26 mouse cellular contexts compared by ENCODE assay signal in genomic region chr5:99381639-99382038, GRCm38 (mm10).
A peak's percentile ranks its signal among the peaks of the same experiment; 100 is the strongest.
DNase-seq lines count a peak whose midpoint lies in the region; ATAC-seq and TF ChIP-seq lines count a peak whose summit lies in the region.
"Had no signal": no experiment of that assay in that cellular context is flagged by ENCODE, and none has a peak within 500 bp of the region (broad histone marks: within the 10 kb centered on the region; RNA-seq: fewer than 3 reads in every experiment).

No protein-coding gene starts in this region.

- H3K9me3 ChIP-seq in intestine, embryonic 15.5 days = no peaks in the 10 kb centered on the region
- no peaks in the 10 kb centered on the region for H3K9me3 ChIP-seq in intestine, embryonic 16.5 days (ENCODE audit: control insufficient read depth, low read length)
- H3K9me3 ChIP-seq in intestine, postnatal 0 days (ENCODE audit: control insufficient read depth) = no peaks in the 10 kb centered on the region
- H3K9me3 ChIP-seq in limb, embryonic 10.5 days (replicated peaks) = no peaks in the 10 kb centered on the region
- H3K9me3 ChIP-seq: embryonic facial prominence, embryonic 13.5 days; limb, embryonic 13.5 days; stomach, embryonic 15.5 days had no signal

- H3K4me2 ChIP-seq in intestine, embryonic 15.5 days (replicated peaks) = no peak overlapping the region
- no peak overlapping the region for H3K4me2 ChIP-seq in intestine, embryonic 16.5 days (ENCODE audit: low read depth, low read length)
- H3K4me2 ChIP-seq in intestine, postnatal 0 days (replicated peaks; ENCODE audit: low read depth) = no peak overlapping the region
- H3K4me2 ChIP-seq: embryonic facial prominence, embryonic 13.5 days; limb, embryonic 13.5 days; stomach, embryonic 15.5 days had no signal

- 79% methylated on average over 2 of the region's 2 CpGs for WGBS in intestine, embryonic 15.5 days
- WGBS in intestine, embryonic 16.5 days = 84% methylated on average over 2 of the region's 2 CpGs
- WGBS in intestine, postnatal 0 days = 54% methylated on average over 2 of the region's 2 CpGs
- 64% methylated on average over 2 of the region's 2 CpGs for WGBS in small intestine, adult 2 months
- 79% methylated on average over 2 of the region's 2 CpGs for WGBS in limb, embryonic 10.5 days

- H3K4me1 ChIP-seq in intestine, embryonic 15.5 days (replicated peaks) = peaks cover 4% of the 10 kb centered on the region; the same call in 1 of the 2 replicates
- H3K4me1 ChIP-seq in intestine, embryonic 16.5 days (ENCODE audit: control insufficient read depth, insufficient read depth, low read length) = peaks cover 6% of the 10 kb centered on the region; the same call in 1 of the 2 replicates
- H3K4me1 ChIP-seq in intestine, postnatal 0 days (replicated peaks; ENCODE audit: control insufficient read depth, insufficient read depth, low read length) = no peaks in the 10 kb centered on the region
- H3K4me1 ChIP-seq in small intestine, adult 2 months (ENCODE audit: control insufficient read depth, insufficient read depth, insufficient read length, low read length) = peaks cover 8% of the 10 kb centered on the region
- H3K4me1 ChIP-seq in limb, embryonic 10.5 days = peaks cover 73% of the 10 kb centered on the region

- no peak overlapping the region for H3K27ac ChIP-seq in intestine, embryonic 15.5 days
- H3K27ac ChIP-seq in intestine, embryonic 16.5 days (ENCODE audit: low read length) = no peak overlapping the region
- no peak overlapping the region for H3K27ac ChIP-seq in intestine, postnatal 0 days (ENCODE audit: low read depth, low read length)
- peak overlapping the region; percentile 42; the same call in 1 of the 2 replicates for H3K27ac ChIP-seq in small intestine, adult 2 months (ENCODE audit: insufficient read depth, low read depth, low read length)
- H3K27ac ChIP-seq in limb, embryonic 10.5 days = no peak overlapping the region
- H3K27ac ChIP-seq: embryonic facial prominence, embryonic 13.5 days; gastrocnemius, adult 2 months; limb, embryonic 13.5 days; liver, embryonic 14.5 days; stomach, embryonic 15.5 days had no signal

- no peak for TF ChIP-seq POLR2A in small intestine, adult 2 months (IDR thresholded peaks at IDR 0.05; ENCODE audit: low read depth, low read length)

- no peak for TF ChIP-seq CTCF in intestine, postnatal 0 days (IDR thresholded peaks at IDR 0.05; ENCODE audit: low read depth)
- TF ChIP-seq CTCF in small intestine, adult 2 months (IDR thresholded peaks at IDR 0.05; ENCODE audit: extremely low read depth, insufficient read length, insufficient replicate concordance, low read depth, low read length) = no peak

- no peak overlapping the region for H3K9ac ChIP-seq in intestine, embryonic 15.5 days
- no peak overlapping the region for H3K9ac ChIP-seq in intestine, embryonic 16.5 days (ENCODE audit: low read depth, low read length)
- H3K9ac ChIP-seq in intestine, postnatal 0 days (ENCODE audit: low read depth, low read length) = no peak overlapping the region
- H3K9ac ChIP-seq: embryonic facial prominence, embryonic 13.5 days; limb, embryonic 13.5 days; liver, embryonic 14.5 days; stomach, embryonic 15.5 days had no signal

- H3K4me3 ChIP-seq in intestine, embryonic 15.5 days (replicated peaks) = no peak overlapping the region
- H3K4me3 ChIP-seq in intestine, embryonic 16.5 days (ENCODE audit: low read length) = no peak overlapping the region
- no peak overlapping the region for H3K4me3 ChIP-seq in intestine, postnatal 0 days (ENCODE audit: low read depth, low read length)
- no peak overlapping the region for H3K4me3 ChIP-seq in small intestine, adult 2 months (ENCODE audit: low read depth, low read length)
- H3K4me3 ChIP-seq in limb, embryonic 10.5 days = no peak overlapping the region
- H3K4me3 ChIP-seq: embryonic facial prominence, embryonic 13.5 days; gastrocnemius, adult 2 months; limb, embryonic 13.5 days; stomach, embryonic 15.5 days had no signal

- peak; percentile 31 for DNase-seq in lung, postnatal 25 days (ENCODE audit: low spot score)
- no peak for DNase-seq in lung, adult 18-20 months
- DNase-seq in limb, embryonic 10.5 days (ENCODE audit: low spot score) = no peak
- DNase-seq in thymus, postnatal 4 days = no peak
- DNase-seq: adrenal gland, postnatal 25 days; cerebellum, adult 18-20 months; cerebellum, postnatal 10 days; gastrocnemius, adult 2 months; gastrocnemius, postnatal 36 days; heart, postnatal 14 days; kidney, adult 9 months; kidney, postnatal 10 days; layer of hippocampus, adult 9-11 months; midbrain, embryonic 14.5 days; right cerebral cortex, adult 18-20 months had no signal

- no peaks in the 10 kb centered on the region for H3K36me3 ChIP-seq in intestine, embryonic 15.5 days
- no peaks in the 10 kb centered on the region for H3K36me3 ChIP-seq in intestine, embryonic 16.5 days (ENCODE audit: control insufficient read depth, insufficient read depth, low read length)
- H3K36me3 ChIP-seq in intestine, postnatal 0 days (ENCODE audit: control insufficient read depth, insufficient read depth) = no peaks in the 10 kb centered on the region
- no peaks in the 10 kb centered on the region for H3K36me3 ChIP-seq in small intestine, adult 2 months (ENCODE audit: control insufficient read depth, insufficient read depth, low read length)
- H3K36me3 ChIP-seq in limb, embryonic 10.5 days = no peaks in the 10 kb centered on the region
- H3K36me3 ChIP-seq: embryonic facial prominence, embryonic 13.5 days; limb, embryonic 13.5 days; stomach, embryonic 15.5 days had no signal

- peak; percentile 22; the same call in 1 of the 2 replicates for ATAC-seq in intestine, embryonic 15.5 days
- no peak for ATAC-seq in intestine, embryonic 16.5 days
- ATAC-seq in intestine, postnatal 0 days = peak; percentile 51
- ATAC-seq: forebrain, embryonic 16.5 days; hindbrain, embryonic 16.5 days; Patski had no signal

- no peaks in the 10 kb centered on the region for H3K27me3 ChIP-seq in intestine, embryonic 15.5 days (replicated peaks)
- H3K27me3 ChIP-seq in intestine, embryonic 16.5 days (replicated peaks; ENCODE audit: control insufficient read depth, insufficient read depth, low read length) = no peaks in the 10 kb centered on the region
- no peaks in the 10 kb centered on the region for H3K27me3 ChIP-seq in intestine, postnatal 0 days (replicated peaks; ENCODE audit: control insufficient read depth, insufficient read depth, low read length)
- no peaks in the 10 kb centered on the region for H3K27me3 ChIP-seq in small intestine, adult 2 months (ENCODE audit: control insufficient read depth, insufficient read depth, low read length)
- H3K27me3 ChIP-seq in limb, embryonic 10.5 days (ENCODE audit: low read depth, poor library complexity, severe bottlenecking) = 0 out of 2 replicates have a peak, but pooled peaks cover 4% of the 10 kb centered on the region
- H3K27me3 ChIP-seq: embryonic facial prominence, embryonic 13.5 days; limb, embryonic 13.5 days; stomach, embryonic 15.5 days had no signal
